ENCODE assay signal across 8 mouse cellular contexts in the genomic region with DNA sequence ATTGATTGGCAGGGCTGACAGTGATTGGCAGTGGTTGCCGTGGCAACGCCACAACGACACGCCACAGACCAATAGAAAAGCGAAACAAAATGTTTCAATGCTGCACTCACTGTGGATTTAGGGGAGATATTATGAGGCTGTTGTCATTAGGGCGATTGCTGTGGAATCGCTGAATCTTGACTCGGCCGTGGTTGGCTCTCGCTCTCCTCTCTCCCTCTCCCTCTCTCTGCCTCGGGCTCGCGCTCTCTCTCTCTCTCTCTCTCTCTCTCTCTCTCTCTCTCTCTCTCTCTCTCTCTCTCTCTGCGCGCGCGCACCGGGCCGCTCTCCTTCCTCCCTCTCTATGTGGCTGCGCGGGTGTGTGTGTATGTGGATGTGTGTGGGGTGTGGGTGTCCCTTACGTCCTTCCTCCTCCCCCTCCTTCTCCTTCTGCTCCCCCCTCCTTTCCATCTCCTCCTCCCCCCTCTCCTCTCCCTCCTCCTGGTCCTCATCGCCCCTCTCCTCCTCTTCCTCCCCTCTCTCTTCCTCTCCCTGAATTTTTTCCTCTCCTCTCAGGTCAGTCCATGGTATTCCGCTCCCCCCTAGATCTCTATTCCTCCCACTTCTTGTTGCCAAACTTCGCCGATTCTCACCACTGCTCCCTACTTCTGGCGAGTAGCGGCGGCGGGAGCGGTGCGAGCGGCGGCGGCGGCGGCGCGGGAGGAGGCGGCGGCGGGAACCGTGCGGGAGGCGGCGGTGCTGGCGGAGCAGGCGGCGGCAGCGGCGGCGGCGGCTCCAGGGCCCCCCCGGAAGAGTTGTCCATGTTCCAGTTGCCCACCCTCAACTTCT. TPM values are rescaled to one million over a fixed set of nuclear protein-coding genes. Genes with fewer than 3 reads are reported as not detected.
DNase-seq lines count a peak whose midpoint lies in the region; ATAC-seq lines count a peak whose summit lies in the region.

No protein-coding gene starts in this region.

- peaks cover 32% of the 10 kb centered on the region for H3K4me1 ChIP-seq in heart, embryonic 13.5 days
- H3K4me1 ChIP-seq in hindbrain, embryonic 13.5 days (replicated peaks), result peaks cover 14% of the 10 kb centered on the region
- H3K4me1 ChIP-seq in midbrain, embryonic 15.5 days, result peaks cover 18% of the 10 kb centered on the region

- no peaks in the 10 kb centered on the region for H3K36me3 ChIP-seq in heart, embryonic 13.5 days
- H3K36me3 ChIP-seq in hindbrain, embryonic 13.5 days, result no peaks in the 10 kb centered on the region
- H3K36me3 ChIP-seq in midbrain, embryonic 15.5 days (replicated peaks), result no peaks in the 10 kb centered on the region

- H3K9ac ChIP-seq in heart, embryonic 13.5 days, result no peak overlapping the region
- no peak overlapping the region for H3K9ac ChIP-seq in hindbrain, embryonic 13.5 days
- H3K9ac ChIP-seq in midbrain, embryonic 15.5 days, result peak overlapping the region; percentile 27

- WGBS in heart, embryonic 13.5 days, result under 1% methylated on average over 50 of the region's 54 CpGs
- under 1% methylated on average over 46 of the region's 54 CpGs for WGBS in hindbrain, embryonic 13.5 days
- under 1% methylated on average over 39 of the region's 54 CpGs for WGBS in midbrain, embryonic 15.5 days

- no peak for ATAC-seq in heart, embryonic 13.5 days (ENCODE audit: extremely low read depth, insufficient number of reproducible peaks, low FRiP score, low TSS enrichment)
- no peak for ATAC-seq in hindbrain, embryonic 13.5 days (ENCODE audit: low FRiP score)
- ATAC-seq in midbrain, embryonic 15.5 days (replicated peaks), result peak; percentile 68

- no peaks in the 10 kb centered on the region for H3K9me3 ChIP-seq in heart, embryonic 13.5 days
- H3K9me3 ChIP-seq in hindbrain, embryonic 13.5 days, result no peaks in the 10 kb centered on the region
- no peaks in the 10 kb centered on the region for H3K9me3 ChIP-seq in midbrain, embryonic 15.5 days

- H3K4me3 ChIP-seq in heart, embryonic 13.5 days, result peak overlapping the region; percentile 39
- peak overlapping the region; percentile 22 for H3K4me3 ChIP-seq in hindbrain, embryonic 13.5 days
- peak overlapping the region; percentile 40 for H3K4me3 ChIP-seq in midbrain, embryonic 15.5 days

- H3K27ac ChIP-seq in heart, embryonic 13.5 days (replicated peaks), result no peak overlapping the region
- no peak overlapping the region for H3K27ac ChIP-seq in hindbrain, embryonic 13.5 days
- peak overlapping the region; percentile 78 for H3K27ac ChIP-seq in midbrain, embryonic 15.5 days

- peak overlapping the region; percentile 62 for H3K4me2 ChIP-seq in heart, embryonic 13.5 days
- peak overlapping the region; percentile 40 for H3K4me2 ChIP-seq in hindbrain, embryonic 13.5 days
- peak overlapping the region; percentile 42 for H3K4me2 ChIP-seq in midbrain, embryonic 15.5 days

- no peak for DNase-seq in heart, adult 18-20 months
- peak; percentile 71 for DNase-seq in R1 (ENCODE audit: low read depth, low spot score)
- DNase-seq in cerebellum, postnatal 10 days, result no peak
- no peak for DNase-seq in kidney, adult 11 months
- no peak for DNase-seq in adrenal gland, postnatal 25 days

- peaks cover 96% of the 10 kb centered on the region for H3K27me3 ChIP-seq in heart, embryonic 13.5 days (replicated peaks)
- H3K27me3 ChIP-seq in hindbrain, embryonic 13.5 days, result peaks cover 95% of the 10 kb centered on the region
- peaks cover 70% of the 10 kb centered on the region for H3K27me3 ChIP-seq in midbrain, embryonic 15.5 days (replicated peaks)

RNA-seq across cellular contexts. Expression of gene Six3, which starts 7.5 kb away (rescaled TPM):
- polyA plus RNA-seq in heart, embryonic 13.5 days (2015; fragmentation: Nextera tagmentation; extraction: Ambion mirVana), result not detected in 2 replicates
- not detected for total RNA-seq in heart, adult 18-20 months (2021)
- 0.85 and 0.97 TPM in 2 replicates for polyA plus RNA-seq in hindbrain, embryonic 13.5 days (2015; fragmentation: Nextera tagmentation; extraction: Ambion mirVana)
- 30.2 and 30.4 TPM in 2 replicates for polyA plus RNA-seq in midbrain, embryonic 15.5 days (2015; fragmentation: Nextera tagmentation; extraction: Ambion mirVana)
- total RNA-seq in adrenal gland, postnatal 25 days (2021), result not detected in 2 replicates

Comparison
In these comparisons a context has a peak if more than half of its experiments do, and no peak if none do; other contexts are left out.
1. RNA of gene Six3, which starts 7.5 kb away (polyA plus RNA-seq): 30.2 to 30.4 TPM in midbrain, embryonic 15.5 days; 0.85 to 0.97 TPM in hindbrain, embryonic 13.5 days and not detected in heart, embryonic 13.5 days; every median in the first group is over 10 times any median in the second.
2. Peak in every context shown above with its lines, with median percentiles within 50 percentile points of each other: H3K4me2 ChIP-seq and H3K4me3 ChIP-seq.